Mouse (Mus musculus) embryo, embryonic 9.5 days (tissue): ENCODE data around the gene Snx7.

Experiments
- DNase-seq: peaks from one replicate; pipeline ENCODE4 v3.0.0-alpha.2; 2017; ENCODE audit errors: extremely low spot score

The Snx7 gene

DNA sequence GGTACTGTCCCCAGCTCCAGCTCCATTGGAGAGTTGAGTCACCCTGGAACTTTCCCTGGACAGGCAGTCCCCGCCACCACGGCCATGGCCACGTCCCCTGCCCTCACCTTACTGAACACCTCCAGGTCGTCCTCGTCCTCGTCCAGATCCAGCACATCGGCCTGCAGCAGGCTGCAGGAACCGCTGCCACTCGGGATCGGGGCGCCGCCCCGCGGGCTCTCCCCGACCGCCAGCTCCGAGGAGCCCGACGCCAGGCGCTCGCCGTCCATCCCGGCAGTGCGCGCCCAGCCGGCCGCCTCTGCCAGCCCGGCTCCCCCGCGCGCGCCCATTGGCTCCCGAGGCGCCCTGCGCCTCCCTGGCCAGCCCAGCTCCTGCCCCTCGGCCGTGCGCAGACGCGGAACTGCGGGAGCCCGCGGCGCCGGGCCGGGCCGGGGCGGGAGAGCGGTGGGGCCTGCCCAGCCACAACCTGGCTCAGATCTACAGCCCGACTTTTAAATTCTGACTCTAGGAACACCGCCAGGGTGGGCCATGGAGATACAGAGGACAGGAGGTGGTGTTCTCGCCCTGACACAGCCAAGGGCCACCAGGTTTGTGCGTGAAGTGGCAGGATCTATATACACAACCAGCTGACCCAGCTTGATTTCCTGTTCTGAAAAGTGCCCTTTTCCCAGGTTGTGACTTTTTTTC, at the start of gene Snx7:
Snx7 (minus strand) TSS at position 300 of the 687 bp plus-strand sequence.
- peak; percentile 84 for DNase-seq

DNA sequence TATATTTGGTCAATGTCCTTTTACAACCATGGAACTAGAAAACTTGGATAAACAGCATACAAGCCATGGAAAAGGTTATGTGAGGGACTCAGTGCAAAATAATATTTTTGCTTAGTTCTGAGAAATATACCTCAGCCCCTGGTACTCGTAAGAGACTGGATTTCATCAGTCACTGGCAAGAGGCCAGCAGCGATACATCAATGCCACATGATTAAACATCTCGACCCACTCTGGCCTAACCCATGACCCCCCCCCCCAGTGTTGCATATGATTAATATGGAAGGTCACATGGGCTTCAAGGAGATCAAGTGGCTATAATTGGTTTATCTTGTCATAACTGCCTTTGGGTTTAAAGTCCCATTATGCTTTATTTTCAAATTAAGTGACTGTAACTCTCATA, 46.7 kb upstream of the Snx7 start:
- DNase-seq: no peak

DNA sequence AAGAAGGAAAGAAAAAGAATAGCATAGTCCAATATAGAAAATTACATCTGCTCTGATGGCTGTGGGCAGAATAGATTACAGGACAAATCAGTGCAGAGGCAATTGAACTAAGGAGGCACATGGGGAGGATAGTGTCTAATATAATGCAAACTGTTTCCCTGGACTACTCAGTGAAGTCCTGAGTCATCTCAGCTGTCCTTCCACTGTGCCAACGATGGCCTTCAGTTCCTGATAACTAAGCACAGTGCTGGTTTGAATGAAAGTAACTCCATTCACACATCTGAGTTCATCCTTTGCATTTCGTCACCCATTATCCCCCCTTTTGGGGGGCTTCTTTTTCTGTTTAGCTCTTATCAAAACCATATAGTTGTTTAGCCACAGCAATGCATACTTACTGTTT, 25.0 kb upstream of the Snx7 start:
- DNase-seq: no peak

DNA sequence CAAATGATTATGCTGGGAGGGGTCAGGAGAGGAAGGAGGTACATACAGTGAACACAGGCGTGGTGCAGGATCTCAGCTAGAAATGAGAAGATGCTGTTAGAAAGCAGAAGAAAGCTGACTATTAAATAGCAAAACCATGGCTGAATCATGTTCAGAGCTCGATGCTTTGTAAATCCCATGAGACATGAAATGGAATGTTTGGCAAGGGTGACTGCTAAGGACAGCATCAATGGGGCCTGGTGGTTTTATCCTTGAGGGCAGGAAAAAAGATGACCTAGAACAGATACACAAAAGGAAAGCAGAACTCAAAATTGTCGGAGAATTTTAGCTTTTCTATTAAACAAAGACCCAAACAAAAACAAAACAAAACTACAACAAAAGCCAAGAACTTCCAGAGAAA, 6.7 kb upstream of the Snx7 start:
- DNase-seq: no peak

DNA sequence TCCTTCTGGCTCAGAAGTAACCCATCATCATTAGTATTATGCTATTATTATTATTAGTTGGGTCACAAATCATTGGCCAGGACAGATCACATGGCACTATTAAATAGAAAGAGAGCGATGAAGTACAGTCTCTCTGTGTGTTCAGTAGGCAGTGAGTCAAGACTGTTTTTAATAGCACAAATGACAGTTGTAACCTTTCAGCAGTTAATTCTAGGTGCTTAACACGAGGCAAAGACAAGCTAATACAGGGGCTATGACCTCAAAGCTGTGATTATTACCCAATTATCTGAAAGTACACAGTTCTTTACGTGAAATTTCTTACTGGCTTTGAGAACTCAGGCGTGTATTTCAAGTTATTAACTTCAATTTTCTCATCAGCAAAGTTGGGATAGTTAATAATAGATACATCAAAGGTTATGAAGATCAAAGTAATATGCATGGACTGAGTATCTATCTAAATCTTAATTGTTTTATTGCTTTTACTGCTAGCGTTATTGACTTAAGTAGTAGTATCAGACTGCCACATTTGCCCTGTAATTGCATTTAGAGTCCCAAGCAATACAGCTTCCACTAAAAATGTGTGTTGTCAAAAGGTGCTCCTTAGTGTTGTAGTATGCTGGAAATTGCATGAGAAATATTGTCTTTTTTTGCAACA, 4.6 kb upstream of the Snx7 start:
- DNase-seq: no peak

DNA sequence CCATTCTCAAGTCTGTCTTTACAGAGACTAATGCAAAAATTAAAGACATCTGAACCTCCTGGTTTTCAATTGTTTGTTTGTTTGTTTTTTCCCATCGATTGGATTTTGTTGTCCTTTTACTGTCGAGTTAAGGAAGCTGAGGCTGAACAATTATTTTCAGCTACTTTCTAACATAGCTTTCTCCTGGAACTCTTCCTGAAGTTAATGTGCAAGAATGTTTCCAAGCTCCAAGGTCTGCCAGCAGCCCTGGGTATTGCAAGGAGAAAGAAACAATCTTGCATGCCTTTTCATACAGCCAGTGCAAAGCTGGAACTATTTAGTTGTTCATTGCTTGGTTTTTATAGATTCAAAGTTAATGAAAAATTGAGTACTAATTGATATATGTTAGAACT, 584 bp upstream of the Snx7 start:
- no peak for DNase-seq

DNA sequence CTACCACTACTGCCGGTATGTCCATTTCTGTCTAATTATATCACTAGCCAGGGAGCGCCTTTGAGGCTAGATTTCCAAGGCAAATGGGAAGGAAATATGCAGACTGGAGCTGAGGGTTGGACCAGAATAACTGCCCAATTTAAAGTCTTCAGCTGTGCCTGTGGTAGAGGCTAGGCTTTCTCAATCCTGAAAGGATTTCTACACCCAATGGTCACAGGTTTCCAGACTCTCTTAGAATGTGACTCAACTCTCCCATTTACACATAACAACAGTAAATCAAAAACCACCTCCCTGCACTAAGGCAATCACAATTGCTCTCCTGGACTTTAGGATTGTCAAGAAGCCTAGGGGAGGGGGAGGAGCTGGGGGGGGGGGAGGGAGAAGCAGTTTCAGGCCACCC, 645 bp downstream of the Snx7 start:
- no peak for DNase-seq

DNA sequence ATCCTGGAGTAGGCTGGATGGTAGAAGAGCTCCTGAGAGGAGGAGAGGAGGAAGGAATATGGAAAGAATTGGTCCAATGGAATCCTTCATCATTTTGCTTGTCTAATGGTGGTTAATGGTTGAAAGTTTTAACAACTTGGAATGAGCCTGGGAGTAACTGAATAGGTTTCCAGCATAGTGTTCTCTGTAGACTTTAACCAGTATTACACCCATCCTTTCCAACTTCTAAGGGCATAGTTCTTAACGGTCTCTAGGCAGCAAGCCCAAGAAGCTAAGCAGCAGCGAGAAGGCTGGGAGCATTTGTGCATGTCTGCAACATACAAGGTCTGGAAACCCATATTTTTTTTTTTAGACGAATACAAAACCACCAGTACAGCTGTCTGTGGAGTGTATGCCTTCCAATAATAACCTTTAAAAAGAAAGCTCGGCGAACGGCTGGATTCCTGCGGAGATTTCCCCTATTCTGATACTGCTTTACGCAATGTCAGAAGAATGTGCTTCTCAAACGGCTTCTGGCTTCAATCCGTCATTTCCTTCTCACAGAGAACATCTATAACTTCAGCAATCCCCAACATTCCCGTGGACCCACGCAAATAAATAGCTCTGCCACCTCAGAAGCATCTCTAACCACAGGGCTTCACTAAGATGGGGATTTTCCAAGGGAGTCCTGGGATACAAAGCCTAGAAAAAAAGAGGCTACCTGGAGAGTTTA, 1.9 kb downstream of the Snx7 start:
- DNase-seq: no peak

DNA sequence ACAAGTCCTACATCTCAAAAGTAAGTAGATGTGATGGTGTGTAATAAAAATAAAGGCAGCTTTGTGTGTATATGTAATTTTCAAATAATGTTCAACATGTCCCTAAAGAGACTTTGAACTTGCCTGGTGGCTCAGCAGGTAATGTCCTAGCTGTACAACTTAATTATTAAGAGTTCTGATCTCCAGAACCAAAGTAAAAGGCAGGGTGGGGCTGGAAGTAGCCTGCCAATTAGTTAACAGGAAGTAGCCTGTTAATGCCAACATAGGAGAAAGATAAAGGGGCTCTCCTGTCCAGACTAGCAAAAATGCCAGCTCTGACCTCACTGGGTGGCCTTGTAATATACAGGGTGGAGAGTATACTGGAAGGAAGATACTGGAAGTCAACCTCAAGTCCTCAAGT, 3.1 kb downstream of the Snx7 start:
- DNase-seq: no peak

DNA sequence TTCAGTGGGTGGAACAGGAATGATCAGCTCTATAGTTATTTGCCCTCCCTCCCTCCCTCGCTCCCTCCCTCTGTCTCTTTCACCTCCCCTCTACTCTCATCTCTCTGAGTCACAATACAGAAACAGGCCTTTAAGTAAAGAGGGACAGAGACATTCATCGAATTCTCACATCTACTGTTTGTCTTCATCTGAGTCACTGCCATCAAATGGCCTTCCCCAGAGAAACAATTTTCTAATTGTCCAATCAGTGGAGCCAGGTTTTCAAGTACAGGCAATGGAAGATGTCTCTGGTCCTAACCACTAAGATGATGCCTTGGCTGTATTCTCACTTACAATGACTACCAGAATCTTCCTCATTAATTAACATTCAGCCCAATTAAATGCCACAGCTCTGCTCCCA, 5.8 kb downstream of the Snx7 start:
- no peak for DNase-seq

DNA sequence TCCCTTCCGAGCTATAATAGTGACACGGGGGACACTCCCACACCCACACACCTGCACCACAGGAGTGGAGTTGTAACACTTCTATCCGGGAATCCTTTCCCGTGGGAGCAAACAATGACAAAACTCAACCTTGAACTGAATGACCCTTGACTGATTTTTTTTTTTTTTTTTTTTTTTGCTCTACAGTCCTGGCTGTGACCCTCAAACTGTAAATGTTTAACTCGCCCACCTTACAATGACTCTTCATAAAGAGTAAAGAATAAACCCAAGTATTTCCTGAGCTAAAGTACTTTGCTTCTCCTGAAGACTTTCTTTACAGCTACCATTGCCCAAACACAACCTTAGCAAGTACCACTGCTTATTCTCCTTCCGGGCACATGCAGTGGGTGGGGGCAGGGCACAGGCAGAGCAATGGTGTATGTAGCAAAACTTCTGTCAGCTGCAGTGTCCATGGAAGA, 6.7 kb downstream of the Snx7 start:
- no peak for DNase-seq

DNA sequence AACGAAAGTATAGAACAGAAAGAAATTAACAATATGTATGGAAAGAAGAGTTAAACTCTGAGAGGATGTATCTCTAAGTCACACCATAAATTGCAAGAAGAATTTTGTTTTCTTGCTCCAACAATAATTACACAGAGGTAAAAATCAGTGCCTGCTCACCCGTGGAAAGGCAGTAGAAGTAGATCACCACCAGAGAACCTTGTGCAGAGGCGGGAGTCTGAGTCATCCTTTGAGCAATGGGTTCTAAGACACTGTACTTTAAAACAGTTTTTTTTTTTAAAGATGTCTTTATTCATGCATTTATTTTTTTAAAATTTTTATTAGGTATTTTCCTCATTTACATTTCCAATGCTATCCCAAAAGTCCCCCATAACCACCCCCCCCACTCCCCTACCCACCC, 9.7 kb downstream of the Snx7 start:
- no peak for DNase-seq

DNA sequence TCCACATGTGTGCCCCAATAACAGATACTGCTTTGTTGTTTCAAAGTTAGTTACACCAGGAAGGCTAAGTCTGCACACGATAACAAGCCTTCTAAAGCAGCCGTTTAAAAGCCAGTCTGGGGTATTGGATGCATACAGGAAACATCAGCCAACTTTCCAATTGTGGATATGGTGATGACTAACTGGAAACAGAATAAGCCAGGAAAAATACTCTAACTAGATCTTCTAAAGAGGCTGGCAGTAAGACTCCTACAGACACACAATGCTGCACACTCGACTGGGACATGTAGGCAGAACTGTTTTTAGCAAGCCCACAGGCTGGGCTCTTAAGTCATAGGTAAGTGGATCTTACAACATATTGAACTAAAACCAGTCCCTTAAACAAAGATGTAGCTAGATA, 15.0 kb downstream of the Snx7 start:
- no peak for DNase-seq

DNA sequence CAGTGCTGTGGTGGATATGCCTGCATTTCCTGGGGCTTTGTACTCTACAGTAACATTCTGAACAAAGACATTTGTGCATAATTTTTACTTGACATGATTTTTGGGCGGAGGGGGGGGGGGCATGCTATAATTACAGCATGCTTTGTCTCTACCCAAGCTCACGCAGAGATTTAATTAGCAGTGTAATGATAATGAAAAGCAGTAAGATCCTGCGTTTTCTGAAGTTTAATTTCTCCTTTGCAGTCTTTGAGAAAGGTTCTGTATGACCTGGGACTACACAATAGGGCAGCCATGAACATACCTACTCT, 16.7 kb downstream of the Snx7 start:
- DNase-seq: no peak

DNA sequence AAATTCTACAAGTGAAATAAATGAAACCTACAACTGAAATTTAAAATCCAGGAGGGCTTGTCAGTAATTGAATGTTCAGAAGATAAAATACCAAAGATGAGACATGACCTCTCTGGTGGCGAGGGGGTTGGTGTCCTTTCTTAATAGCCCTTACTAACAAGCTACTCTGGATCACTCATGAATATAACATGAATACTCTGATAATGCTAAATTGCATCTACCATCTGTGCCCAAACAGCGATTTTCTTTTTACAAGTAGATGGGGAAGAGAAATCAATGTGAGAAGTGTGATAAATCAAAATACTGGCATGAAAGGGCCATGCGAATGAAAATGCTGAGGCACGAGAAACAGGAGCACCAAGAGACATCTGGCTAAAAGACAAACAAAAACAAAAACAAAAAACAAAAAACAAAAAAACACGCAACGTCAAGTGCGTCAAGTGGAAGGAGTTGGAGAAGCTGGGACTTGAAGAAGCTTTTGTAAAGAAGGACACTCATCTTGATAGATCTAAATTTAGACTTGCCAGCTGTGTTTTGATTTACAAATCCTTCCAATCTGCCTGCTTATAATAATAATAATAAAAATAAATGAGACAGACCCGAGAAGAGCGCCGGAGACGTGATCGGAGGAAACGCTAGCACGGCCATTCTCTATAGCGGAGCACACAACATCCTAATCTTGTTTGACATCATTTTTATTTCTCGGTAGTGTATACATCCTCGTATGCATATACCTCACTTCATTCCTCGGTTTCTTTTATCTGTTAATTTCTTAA, 17.3 kb downstream of the Snx7 start:
- DNase-seq: no peak

DNA sequence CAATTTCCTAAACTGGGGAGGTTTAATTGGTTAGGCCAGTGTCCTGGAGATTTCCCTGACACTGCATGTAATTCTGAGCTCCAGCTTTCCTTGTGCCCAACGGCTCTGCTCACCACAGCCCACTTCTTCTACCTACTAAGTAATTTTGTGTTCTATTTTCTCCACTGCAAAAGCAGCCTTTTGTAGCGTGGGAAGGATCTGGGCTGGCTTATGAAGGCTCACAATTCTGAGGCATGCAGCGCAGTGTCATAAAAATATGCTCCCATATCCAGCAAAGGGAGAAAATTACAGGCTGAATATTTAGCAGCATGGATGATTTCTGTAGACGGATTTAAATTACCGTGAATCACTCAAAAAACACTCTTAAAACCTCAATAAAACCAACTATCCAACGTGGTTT, 19.9 kb downstream of the Snx7 start:
- DNase-seq: no peak

DNA sequence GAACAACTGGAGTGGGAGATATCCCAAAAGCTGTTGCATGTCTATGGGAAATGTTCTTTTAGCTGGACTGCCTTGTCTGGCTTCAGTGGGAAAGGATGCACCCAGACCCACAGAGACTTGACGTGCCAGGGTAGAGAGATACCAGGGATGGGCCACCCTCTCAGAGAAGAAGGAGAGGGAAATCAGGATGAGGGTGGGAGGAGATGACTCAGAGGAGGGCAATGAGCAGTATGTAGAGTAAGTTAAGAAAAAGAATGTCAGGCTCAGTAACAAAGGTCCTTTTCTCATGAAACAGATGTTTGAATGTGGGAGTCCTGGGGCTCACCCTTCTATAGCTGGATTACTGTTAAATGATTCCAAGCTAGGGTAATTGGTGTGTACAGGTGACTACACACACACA, 26.1 kb downstream of the Snx7 start:
- DNase-seq: no peak

DNA sequence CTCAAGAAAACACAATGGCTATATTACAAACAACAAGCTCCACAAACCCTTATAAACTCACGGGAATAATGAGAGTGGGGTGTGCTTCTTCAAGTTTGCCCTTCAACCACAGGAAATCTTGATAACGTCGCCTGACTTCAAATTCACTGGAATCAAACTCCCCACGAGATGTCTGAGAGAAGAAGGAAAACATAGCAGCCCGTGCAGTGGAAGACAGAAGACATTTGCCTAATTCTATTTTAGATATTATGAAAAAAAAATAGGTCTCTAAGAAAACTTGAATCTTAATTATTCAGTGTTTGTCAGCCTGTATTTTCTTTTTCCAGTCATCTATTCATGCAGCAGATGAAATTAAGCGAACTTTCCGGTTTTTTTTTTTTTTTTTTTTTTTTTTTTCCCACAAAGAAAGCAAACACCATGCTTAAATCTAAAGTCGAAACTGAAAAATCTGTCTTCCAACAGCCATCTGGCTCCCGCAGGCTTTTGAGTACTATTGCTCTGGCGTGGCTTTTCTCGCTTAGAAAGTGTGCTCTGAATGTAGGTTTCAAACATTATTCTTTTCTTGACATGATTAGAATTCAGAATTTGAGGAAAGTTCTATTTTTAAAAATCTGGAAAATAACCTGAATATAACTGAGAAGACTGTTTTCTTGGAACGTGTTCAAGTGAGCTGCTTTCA, 28.7 kb downstream of the Snx7 start:
- DNase-seq: no peak

DNA sequence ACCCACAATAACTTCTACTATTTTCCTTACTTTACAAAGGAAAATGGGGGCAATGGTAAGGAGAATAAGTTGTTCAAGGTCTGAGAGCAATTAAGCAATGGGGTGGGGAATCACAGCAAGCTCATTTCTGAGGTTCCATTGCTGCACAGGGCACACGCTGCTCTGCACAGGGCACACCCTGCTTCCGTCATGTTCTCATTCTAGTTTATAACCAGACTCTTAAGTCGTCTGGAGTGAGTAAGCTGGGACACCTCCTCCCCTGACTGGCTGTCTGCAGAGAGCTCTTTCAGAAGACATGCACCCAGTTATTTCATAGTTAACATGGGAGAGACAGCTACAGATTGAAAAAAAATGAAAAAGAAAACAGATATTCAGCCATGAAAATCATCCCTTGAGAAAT, 30.7 kb downstream of the Snx7 start:
- DNase-seq: no peak

DNA sequence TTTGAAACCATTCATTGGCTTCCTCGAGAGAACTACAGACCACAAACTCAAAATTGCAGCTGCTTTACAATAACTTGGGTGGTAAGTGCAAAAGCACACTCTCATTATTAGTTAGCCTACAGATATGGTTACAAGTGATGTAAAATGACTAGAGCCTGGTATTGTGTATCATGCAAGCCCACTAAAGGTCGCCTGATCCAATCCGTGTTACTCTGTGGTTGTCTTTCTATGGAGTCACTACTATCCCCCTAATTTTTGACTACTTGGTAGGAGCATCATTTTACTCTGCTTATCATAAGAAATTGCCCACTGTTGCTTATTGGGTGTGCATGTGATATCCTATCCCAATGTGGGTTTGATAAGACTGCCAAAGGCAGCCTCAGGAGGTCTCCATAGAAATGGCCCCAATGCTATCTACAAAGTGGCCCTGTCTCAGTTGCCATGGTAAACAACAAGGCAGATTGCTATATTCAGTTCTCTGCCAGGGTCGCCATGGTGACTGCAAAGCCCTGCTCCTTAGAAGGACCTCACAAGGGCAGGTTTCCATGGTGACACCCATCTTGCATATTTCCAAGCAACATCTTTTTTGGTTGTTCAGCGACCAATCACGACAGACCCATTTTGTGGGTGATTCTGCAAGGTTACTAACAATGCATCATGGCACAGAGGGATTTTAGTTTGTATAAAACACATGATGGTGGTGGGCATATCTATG, 42.1 kb downstream of the Snx7 start:
- peak; percentile 14 for DNase-seq

DNA sequence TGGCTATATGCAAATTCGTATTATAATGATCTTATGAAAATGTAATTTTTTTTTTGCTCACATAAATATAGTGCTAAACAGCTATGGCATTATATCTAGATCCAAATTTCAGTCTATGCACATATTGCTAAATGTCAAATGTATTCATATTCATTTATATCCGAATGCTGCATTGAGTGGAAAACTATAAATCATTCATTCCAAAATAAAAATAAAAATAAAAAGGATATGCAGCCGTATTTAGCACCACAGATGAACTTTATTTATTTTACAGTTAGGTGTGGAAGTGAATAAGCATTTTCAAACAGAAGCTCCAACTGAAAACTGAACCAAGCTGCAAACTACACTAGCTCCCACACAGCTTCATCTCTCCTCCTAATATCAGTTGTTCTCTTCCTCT, 45.5 kb downstream of the Snx7 start:
- no peak for DNase-seq
